9 mouse cellular contexts compared by ENCODE assay signal in the genomic region with DNA sequence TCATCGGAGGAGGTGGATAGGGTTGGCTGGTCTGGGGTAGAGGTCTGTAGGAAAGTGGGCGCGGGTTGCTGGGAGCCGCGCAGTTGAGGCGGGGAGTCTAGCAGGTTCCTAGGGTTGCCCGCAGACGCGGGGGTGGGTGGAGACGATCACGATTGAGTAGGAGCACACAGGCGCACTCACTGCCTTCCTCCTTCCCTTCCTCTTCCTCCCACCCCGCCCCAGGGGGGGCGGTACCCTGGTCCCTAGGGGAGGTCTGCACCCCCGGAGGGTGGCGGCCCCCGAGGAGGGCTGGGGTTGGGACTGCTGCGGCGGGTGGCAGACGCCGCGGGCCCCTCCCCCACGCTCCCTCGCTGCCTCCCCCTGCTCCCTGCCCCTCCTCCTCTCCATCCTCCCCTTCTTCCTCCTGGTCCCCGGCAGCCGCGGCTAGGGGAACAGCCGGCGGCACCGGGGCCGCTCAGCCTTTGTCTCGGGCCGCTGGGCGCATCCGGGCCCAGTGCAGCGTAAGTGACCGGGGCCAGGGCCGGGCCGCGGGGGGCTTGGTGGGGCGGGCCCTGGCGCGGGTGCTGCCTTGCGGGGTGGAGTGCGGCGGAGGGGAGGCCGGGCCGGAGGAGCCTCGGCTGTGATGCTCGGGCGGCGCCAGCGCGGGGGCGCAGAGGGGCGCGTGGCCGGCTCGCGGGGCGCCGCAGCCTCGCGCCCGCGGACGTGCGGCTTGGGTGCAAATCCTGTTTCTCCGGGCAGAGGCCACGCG. TPM values are rescaled to one million over a fixed set of nuclear protein-coding genes. Genes with fewer than 3 reads are reported as not detected.
DNase-seq lines count a peak whose midpoint lies in the region; ATAC-seq and TF ChIP-seq lines count a peak whose summit lies in the region.
"Had no signal": no experiment of that assay in that cellular context is flagged by ENCODE, and none has a peak within 500 bp of the region (broad histone marks: within the 10 kb centered on the region; RNA-seq: fewer than 3 reads in every experiment).

A gene (plus strand): TSS at position 139 of the 748 bp plus-strand sequence.

- ATAC-seq in kidney, embryonic 14.5 days (ENCODE audit: low FRiP score, low TSS enrichment), result peak; percentile 82
- ATAC-seq in intestine, embryonic 16.5 days, result peak; percentile 87
- peak; percentile 88 for ATAC-seq in neural tube, embryonic 12.5 days (ENCODE audit: low FRiP score, low read depth)

- H3K4me2 ChIP-seq in kidney, embryonic 14.5 days (replicated peaks; ENCODE audit: low read depth, low read length), result peak within 1 kb of the TSS; percentile 91
- H3K4me2 ChIP-seq in intestine, embryonic 16.5 days (ENCODE audit: low read depth, low read length), result peak within 1 kb of the TSS; percentile 94
- H3K4me2 ChIP-seq in neural tube, embryonic 12.5 days (replicated peaks), result peak within 1 kb of the TSS; percentile 72

- no peak for TF ChIP-seq POLR2A in liver, adult 2 months (IDR thresholded peaks at IDR 0.05; ENCODE audit: extremely low read depth, insufficient read depth, low read length)

- no peaks in the 10 kb centered on the region for H3K9me3 ChIP-seq in kidney, embryonic 14.5 days (ENCODE audit: control insufficient read depth, low read length)
- H3K9me3 ChIP-seq in intestine, embryonic 16.5 days (ENCODE audit: control insufficient read depth, low read length), result no peaks in the 10 kb centered on the region
- H3K9me3 ChIP-seq in neural tube, embryonic 12.5 days, result no peaks in the 10 kb centered on the region

- no peaks in the 10 kb centered on the region for H3K27me3 ChIP-seq in kidney, embryonic 14.5 days (ENCODE audit: control insufficient read depth, insufficient read depth, low read length)
- H3K27me3 ChIP-seq in intestine, embryonic 16.5 days (replicated peaks; ENCODE audit: control insufficient read depth, insufficient read depth, low read length), result peaks cover 3% of the 10 kb centered on the region
- H3K27me3 ChIP-seq in liver, adult 2 months (ENCODE audit: control insufficient read depth, insufficient read depth, low read length), result peaks cover 10% of the 10 kb centered on the region
- H3K27me3 ChIP-seq in neural tube, embryonic 12.5 days (replicated peaks), result no peaks in the 10 kb centered on the region

- TF ChIP-seq CTCF in liver, adult 2 months (IDR thresholded peaks at IDR 0.05; ENCODE audit: low read depth, low read length), result no peak

- peak within 1 kb of the TSS; percentile 79 for H3K4me3 ChIP-seq in kidney, embryonic 14.5 days (ENCODE audit: low read length)
- peak within 1 kb of the TSS; percentile 68 for H3K4me3 ChIP-seq in intestine, embryonic 16.5 days (ENCODE audit: low read length)
- peak within 1 kb of the TSS; percentile 17; the same call in 1 of the 2 replicates for H3K4me3 ChIP-seq in liver, adult 2 months (ENCODE audit: insufficient read depth, low read depth, low read length)
- H3K4me3 ChIP-seq in neural tube, embryonic 12.5 days, result peak within 1 kb of the TSS; percentile 75

- peak within 1 kb of the TSS; percentile 73 for H3K27ac ChIP-seq in kidney, embryonic 14.5 days (ENCODE audit: low read depth, low read length)
- no peak within 1 kb of the TSS for H3K27ac ChIP-seq in intestine, embryonic 16.5 days (ENCODE audit: low read length)
- H3K27ac ChIP-seq in liver, adult 2 months (replicated peaks; ENCODE audit: insufficient read depth, low read depth, low read length), result no peak within 1 kb of the TSS
- H3K27ac ChIP-seq in neural tube, embryonic 12.5 days, result peak within 1 kb of the TSS; percentile 72

- H3K9ac ChIP-seq in kidney, embryonic 14.5 days (ENCODE audit: low read depth, low read length), result peak within 1 kb of the TSS; percentile 81
- peak within 1 kb of the TSS; percentile 76 for H3K9ac ChIP-seq in intestine, embryonic 16.5 days (ENCODE audit: low read depth, low read length)
- no peak within 1 kb of the TSS for H3K9ac ChIP-seq in liver, adult 2 months (ENCODE audit: low read depth, low read length)
- peak within 1 kb of the TSS; percentile 87 for H3K9ac ChIP-seq in neural tube, embryonic 12.5 days

- 2% methylated on average over 32 of the region's 71 CpGs for WGBS in kidney, embryonic 14.5 days
- WGBS in intestine, embryonic 16.5 days, result under 1% methylated on average over 40 of the region's 71 CpGs
- WGBS in liver, adult 2 months, result 3% methylated on average over 56 of the region's 71 CpGs
- WGBS in neural tube, embryonic 12.5 days, result under 1% methylated on average over 70 of the region's 71 CpGs

- H3K79me2 ChIP-seq in liver, adult 2 months (ENCODE audit: control insufficient read depth, insufficient read depth, low read length), result no peaks in the 10 kb centered on the region

- DNase-seq in kidney, adult 8-10 months, result no peak
- peak; percentile 31 to 39 for DNase-seq in cerebellum, postnatal 36 days
- peak; percentile 8 for DNase-seq in gastrocnemius, postnatal 25 days
- no peak for DNase-seq in liver, adult 2 months (ENCODE audit: extremely low read depth, low read depth, low spot score)
- peak; percentile 22 for DNase-seq in thymus, postnatal 10 days (ENCODE audit: low spot score in 2 of 2)

- H3K4me1 ChIP-seq in kidney, embryonic 14.5 days (ENCODE audit: control insufficient read depth, insufficient read depth, low read length), result peaks cover 8% of the 10 kb centered on the region; the same call in 1 of the 2 replicates
- peaks cover 3% of the 10 kb centered on the region; the same call in 1 of the 2 replicates for H3K4me1 ChIP-seq in intestine, embryonic 16.5 days (ENCODE audit: control insufficient read depth, insufficient read depth, low read length)
- H3K4me1 ChIP-seq in liver, adult 2 months (ENCODE audit: control insufficient read depth, insufficient read depth, low read length), result 0 out of 2 replicates have a peak, but pooled peaks cover 2% of the 10 kb centered on the region
- H3K4me1 ChIP-seq in neural tube, embryonic 12.5 days, result no peaks in the 10 kb centered on the region

- H3K36me3 ChIP-seq in kidney, embryonic 14.5 days (ENCODE audit: control insufficient read depth, insufficient read depth, low read length), result no peaks in the 10 kb centered on the region
- no peaks in the 10 kb centered on the region for H3K36me3 ChIP-seq in intestine, embryonic 16.5 days (ENCODE audit: control insufficient read depth, insufficient read depth, low read length)
- H3K36me3 ChIP-seq in liver, adult 2 months (ENCODE audit: control insufficient read depth, insufficient read depth, low read length), result no peaks in the 10 kb centered on the region
- no peaks in the 10 kb centered on the region for H3K36me3 ChIP-seq in neural tube, embryonic 12.5 days

RNA-seq across cellular contexts. Expression of the gene that starts here (rescaled TPM):
- polyA plus RNA-seq in kidney, embryonic 14.5 days (2014; fragmentation: Nextera tagmentation; extraction: Ambion mirVana), result 18.3 and 20.0 TPM in 2 replicates
- total RNA-seq in gastrocnemius, postnatal 25 days (2021), result not detected
- polyA plus RNA-seq in intestine, embryonic 16.5 days (2015; fragmentation: Nextera tagmentation; extraction: Ambion mirVana), result 3.6 TPM in 2 replicates
- total RNA-seq in liver, adult 2 months (2014; rRNA removed), result not detected in 2 replicates
- polyA plus RNA-seq in liver, adult 2 months (2012; rRNA removed), result not detected in 2 replicates
- 14.4 and 14.7 TPM in 2 replicates for polyA plus RNA-seq in neural tube, embryonic 12.5 days (2016; fragmentation: Nextera tagmentation; extraction: Ambion mirVana)
- total RNA-seq: MEL had no signal

Comparison
In these comparisons a context has a peak if more than half of its experiments do, and no peak if none do; other contexts are left out.
1. Peak in DNase-seq in gastrocnemius, postnatal 25 days; RNA of the gene not detected or under 1 TPM.
2. H3K27ac ChIP-seq: peak in kidney, embryonic 14.5 days (single experiment) and neural tube, embryonic 12.5 days (single experiment); none in intestine, embryonic 16.5 days (single experiment) and liver, adult 2 months (single experiment).
3. H3K4me3 ChIP-seq: peak in every context shown above with its lines; median percentile 79 in kidney, embryonic 14.5 days; 75 in neural tube, embryonic 12.5 days; 68 in intestine, embryonic 16.5 days; 17 in liver, adult 2 months.
4. DNase-seq: peak in cerebellum, postnatal 36 days (2 of 2) and thymus, postnatal 10 days (2 of 2); none in kidney, adult 8-10 months (0 of 2) and liver, adult 2 months (single experiment).
5. Peak in every context shown above with its lines, with median percentiles within 50 percentile points of each other: ATAC-seq and H3K4me2 ChIP-seq.